Mouse (Mus musculus): ENCODE results near the gene Slc35f4. TPM values are rescaled to one million over a fixed set of nuclear protein-coding genes. Genes with fewer than 3 reads are reported as not detected.
A peak's percentile ranks its signal among the peaks of the same experiment; 100 is the strongest.

Gene Slc35f4
- total RNA-seq, 1 experiment, result 0.13 TPM

DNA sequence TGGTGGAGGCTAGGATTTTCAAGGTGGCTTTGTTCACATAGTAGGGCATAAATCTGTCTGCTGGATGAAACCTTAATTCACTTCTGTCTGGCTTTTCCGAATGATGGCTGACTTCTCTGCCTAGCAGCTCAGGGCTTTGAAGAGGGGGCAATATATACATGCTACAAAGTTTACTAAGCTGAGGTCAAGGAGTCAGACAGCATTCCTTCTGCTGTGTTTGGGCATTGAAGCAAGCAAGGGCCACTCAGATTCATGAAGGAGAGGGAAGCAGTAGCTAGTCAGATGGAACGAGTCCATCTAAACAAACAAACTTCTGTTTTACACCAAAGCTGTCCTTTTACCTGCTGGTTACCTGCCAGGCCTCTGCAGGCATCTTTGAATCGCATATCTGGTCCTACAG is 248.2 kb downstream of the Slc35f4 start:
- H3K9ac ChIP-seq (ENCODE audit: insufficient read depth, low read depth, low read length, poor library complexity, severe bottlenecking), result no peak overlapping the region
- peaks cover 4 to 11% of the 10 kb centered on the region in 2 experiments; a peak in 3 of 4 replicates for H3K4me1 ChIP-seq (ENCODE audit: control insufficient read depth in 2 of 2, insufficient read depth in 2 of 2, low read length in 2 of 2, poor library complexity in 1 of 2)
- DNase-seq (ENCODE audit: low read depth, low spot score), result no peak
- no peak for TF ChIP-seq ZC3H11A (IDR thresholded peaks at IDR 0.05; ENCODE audit: borderline replicate concordance, low read depth, low read length)
- no peak for TF ChIP-seq HCFC1 (IDR thresholded peaks at IDR 0.05; ENCODE audit: borderline replicate concordance, insufficient read depth, low read length)
- H3K27ac ChIP-seq (ENCODE audit: insufficient read depth, low read depth, low read length, poor library complexity, severe bottlenecking), result no peak overlapping the region
- peaks cover 2% of the 10 kb centered on the region; the same call in 1 of the 2 replicates for H3K36me3 ChIP-seq (ENCODE audit: control insufficient read depth, insufficient read depth, low read length, poor library complexity, severe bottlenecking)
- in situ Hi-C loops (cut with MboI; ENCODE audit: low sequenced_read_pairs in 2 of 2, unreplicated experiment in 2 of 2), result no loop called here
- H3K4me3 ChIP-seq (ENCODE audit: insufficient read depth in 1 of 2, low read depth in 1 of 2, low read length in 2 of 2, poor library complexity in 1 of 2, severe bottlenecking in 1 of 2), result no peak overlapping the region
- H3K9me3 ChIP-seq (ENCODE audit: control insufficient read depth, insufficient read depth, low read depth, low read length), result no peaks in the 10 kb centered on the region

DNA sequence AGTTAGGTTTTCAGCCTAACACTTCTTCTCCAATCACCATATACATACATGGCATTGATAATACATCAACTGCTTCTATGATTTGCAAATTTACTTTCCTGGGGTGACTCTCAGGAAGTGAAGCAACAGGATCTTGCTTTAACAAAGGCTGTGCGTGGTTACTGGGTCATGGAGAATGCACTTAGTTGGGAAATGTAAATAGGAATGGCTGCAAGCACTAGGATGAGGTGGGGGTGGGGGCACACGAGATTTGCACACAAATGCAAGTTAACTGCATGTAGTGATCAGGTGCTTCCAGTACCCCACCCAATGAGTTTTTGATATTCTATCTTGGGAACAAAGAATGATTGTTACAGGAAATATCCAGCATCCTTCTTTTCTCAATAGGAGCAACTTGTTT is 250.5 kb downstream of the Slc35f4 start:
- peak overlapping the region; percentile 90; the same call in 1 of the 2 replicates for H3K27ac ChIP-seq (ENCODE audit: insufficient read depth, low read depth, low read length, poor library complexity, severe bottlenecking)
- H3K9me3 ChIP-seq (ENCODE audit: control insufficient read depth, insufficient read depth, low read depth, low read length), result no peaks in the 10 kb centered on the region
- TF ChIP-seq MAFK (IDR thresholded peaks at IDR 0.05; ENCODE audit: insufficient read depth, low read depth, low read length) (no peak), CHD2 (IDR thresholded peaks at IDR 0.05; ENCODE audit: low read depth, low read length) (no peak), ZNF384 (IDR thresholded peaks at IDR 0.05; ENCODE audit: low read depth, low read length) (no peak)
- no peak overlapping the region for H3K9ac ChIP-seq (ENCODE audit: insufficient read depth, low read depth, low read length, poor library complexity, severe bottlenecking)
- no peak overlapping the region for H3K4me3 ChIP-seq (ENCODE audit: insufficient read depth in 1 of 2, low read depth in 1 of 2, low read length in 2 of 2, poor library complexity in 1 of 2, severe bottlenecking in 1 of 2)
- H3K4me1 ChIP-seq (ENCODE audit: control insufficient read depth in 2 of 2, insufficient read depth in 2 of 2, low read length in 2 of 2, poor library complexity in 1 of 2), result peaks cover 4 to 11% of the 10 kb centered on the region in 2 experiments; a peak in 3 of 4 replicates
- in situ Hi-C loops (cut with MboI; ENCODE audit: low sequenced_read_pairs in 2 of 2, unreplicated experiment in 2 of 2), result no loop called here
- peak; percentile 34 for DNase-seq (ENCODE audit: low read depth, low spot score)
- H3K36me3 ChIP-seq (ENCODE audit: control insufficient read depth, insufficient read depth, low read length, poor library complexity, severe bottlenecking), result peaks cover 2% of the 10 kb centered on the region; the same call in 1 of the 2 replicates

DNA sequence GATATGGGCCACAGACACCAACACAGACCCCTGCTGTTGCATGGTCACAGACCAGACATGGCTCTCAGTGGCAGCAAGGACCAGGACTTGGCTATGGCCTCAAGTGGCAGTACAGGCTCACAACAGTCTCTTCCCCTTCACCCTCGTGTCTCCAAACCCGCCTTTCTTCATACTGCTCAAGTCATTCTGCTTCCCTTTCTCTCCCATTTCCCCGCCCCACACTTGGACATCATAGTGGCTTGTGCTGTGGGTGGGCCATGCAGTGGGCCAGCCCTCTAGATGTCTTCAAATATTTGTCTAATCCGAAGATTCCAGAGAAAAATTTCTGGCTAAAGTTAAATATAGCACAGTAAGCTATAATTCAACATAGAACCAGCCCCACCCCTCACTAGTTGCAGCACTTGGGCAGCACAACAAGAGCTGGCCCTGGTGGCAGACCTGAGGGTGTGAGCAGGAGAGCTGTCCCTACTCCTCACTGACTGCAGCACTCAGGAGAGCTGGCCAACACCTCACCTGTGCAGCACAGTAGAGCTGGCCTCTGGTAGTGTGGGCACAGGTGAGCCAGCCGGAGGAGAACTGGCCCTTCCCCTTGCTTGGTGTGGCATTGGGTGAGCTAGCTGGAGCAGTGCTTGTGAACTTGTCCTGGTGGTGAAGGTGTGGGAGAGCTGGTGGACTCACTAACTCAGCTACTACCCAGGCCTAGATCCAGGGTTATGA is 260.4 kb downstream of the Slc35f4 start:
- TF ChIP-seq CHD2 (IDR thresholded peaks at IDR 0.05; ENCODE audit: low read depth, low read length) (no peak), HCFC1 (IDR thresholded peaks at IDR 0.05; ENCODE audit: borderline replicate concordance, insufficient read depth, low read length) (no peak), ZNF384 (IDR thresholded peaks at IDR 0.05; ENCODE audit: low read depth, low read length) (no peak)
- Histone ChIP-seq H3K27ac (ENCODE audit: insufficient read depth, low read depth, low read length, poor library complexity, severe bottlenecking) (no peak overlapping the region), H3K4me3 (ENCODE audit: insufficient read depth in 1 of 2, low read depth in 1 of 2, low read length in 2 of 2, poor library complexity in 1 of 2, severe bottlenecking in 1 of 2) (no peak overlapping the region), H3K36me3 (ENCODE audit: control insufficient read depth, insufficient read depth, low read length, poor library complexity, severe bottlenecking) (no peaks in the 10 kb centered on the region), H3K9me3 (ENCODE audit: control insufficient read depth, insufficient read depth, low read depth, low read length) (no peaks in the 10 kb centered on the region), H3K4me1 (ENCODE audit: control insufficient read depth in 2 of 2, insufficient read depth in 2 of 2, low read length in 2 of 2, poor library complexity in 1 of 2) (no peaks in the 10 kb centered on the region), H3K9ac (ENCODE audit: insufficient read depth, low read depth, low read length, poor library complexity, severe bottlenecking) (no peak overlapping the region)
- in situ Hi-C loops (cut with MboI; ENCODE audit: low sequenced_read_pairs in 2 of 2, unreplicated experiment in 2 of 2), result no loop called here
- no peak for DNase-seq (ENCODE audit: low read depth, low spot score)

Measured in ES-E14 (cell line).